Mouse (Mus musculus) bone marrow, adult 2 months (tissue): ENCODE measurements around the gene Gm10283. TPM values are rescaled to one million over a fixed set of nuclear protein-coding genes. Genes with fewer than 3 reads are reported as not detected.
A peak's percentile ranks its signal among the peaks of the same experiment; 100 is the strongest.
"Not testable (repeated sequence)": the region's sequence is repeated elsewhere in the genome, so short reads cannot be mapped to it uniquely, and the experiment has no call there.

Source experiments
- H3K27ac ChIP-seq: fragments of 200-500 bp; 2 replicates; pipeline ENCODE4 v1.5.1; 2012; ENCODE audit warnings: low read depth, mild to moderate bottlenecking, control low read depth, inconsistent platforms, low read length; ENCODE audit not compliant: control insufficient read depth, poor library complexity, insufficient read depth
- H3K4me1 ChIP-seq: fragments of 200-500 bp; 2 replicates; pipeline ENCODE4 v1.6.1; 2011; ENCODE audit warnings: low read length; ENCODE audit not compliant: control insufficient read depth, insufficient read depth
- H3K4me3 ChIP-seq: fragments of 200-500 bp; replicated peaks from 2 replicates; pipeline ENCODE3; 2011; ENCODE audit warnings: mild to moderate bottlenecking, low read depth, low read length, control low read depth; ENCODE audit not compliant: control insufficient read depth
- CTCF ChIP-seq: fragments of 200-500 bp; IDR thresholded peaks from 2 replicates; pipeline ENCODE4 v1.5.1; 2011; ENCODE audit warnings: low read length, control low read depth; ENCODE audit not compliant: control insufficient read depth, insufficient read depth
- POLR2A ChIP-seq: fragments of 200-500 bp; IDR thresholded peaks from 2 replicates; pipeline ENCODE4 v1.6.1; 2011; ENCODE audit warnings: low read depth, mild to moderate bottlenecking, control low read depth, low read length, borderline replicate concordance; ENCODE audit not compliant: control insufficient read depth
- WGBS: fragments of 180-500 bp; shearing (Covaris S2); methylation state at CpG from one replicate; pipeline ENCODE4 v1.1.7; 2018; 5-methylcytosine and 5-hydroxymethylcytosine counted together
- polyA plus RNA-seq: library from polyadenylated mRNA; stranded (reverse); fragments of >200 nt; gene quantifications from 2 replicates; pipeline ENCODE4 v1.2.4, GENCODE M21; 2011; ENCODE audit warnings: low replicate concordance; ENCODE audit not compliant: missing spikeins, insufficient read depth, insufficient read length

Gm10283 gene
- polyA plus RNA-seq = not detected in 2 replicates

DNA sequence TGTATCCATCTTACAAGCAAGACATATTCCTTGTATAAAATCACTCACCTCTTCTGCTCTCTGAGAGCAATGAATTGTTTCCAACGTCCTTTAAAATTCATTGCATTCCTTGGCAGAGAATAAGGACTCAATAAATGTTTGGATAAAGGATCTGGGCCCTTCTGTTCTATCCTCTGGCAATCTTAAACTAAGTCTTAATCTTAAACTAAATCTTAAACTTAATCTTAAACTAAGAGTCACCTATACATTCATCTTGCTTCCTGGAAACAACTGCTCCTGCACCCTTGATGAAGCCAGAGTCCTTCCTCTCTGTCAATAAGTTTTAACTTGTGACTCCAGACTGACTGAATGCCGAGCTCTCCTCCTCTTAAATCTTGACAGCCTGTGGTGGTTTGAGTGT is at the start of gene Gm10283:
TSS of gene Gm10283 (minus strand) at position 101 of the 400 bp plus-strand sequence.
- TF ChIP-seq POLR2A (no peak), CTCF (no peak)
- 60% methylated on average over 2 of the region's 2 CpGs for WGBS
- Histone ChIP-seq H3K4me3 (no peak within 1 kb of the TSS), H3K4me1 (no peaks in the 10 kb centered on the region), H3K27ac (no peak within 1 kb of the TSS)

GRCm38 (mm10) chr8:60534945-60535344 is 31.9 kb upstream of the Gm10283 start:
- 55% methylated on average over 2 of the region's 2 CpGs for WGBS
- H3K4me1 ChIP-seq = no peaks in the 10 kb centered on the region
- TF ChIP-seq POLR2A = no peak
- TF ChIP-seq CTCF = no peak
- H3K4me3 ChIP-seq = no peak overlapping the region
- no peak overlapping the region for H3K27ac ChIP-seq

DNA sequence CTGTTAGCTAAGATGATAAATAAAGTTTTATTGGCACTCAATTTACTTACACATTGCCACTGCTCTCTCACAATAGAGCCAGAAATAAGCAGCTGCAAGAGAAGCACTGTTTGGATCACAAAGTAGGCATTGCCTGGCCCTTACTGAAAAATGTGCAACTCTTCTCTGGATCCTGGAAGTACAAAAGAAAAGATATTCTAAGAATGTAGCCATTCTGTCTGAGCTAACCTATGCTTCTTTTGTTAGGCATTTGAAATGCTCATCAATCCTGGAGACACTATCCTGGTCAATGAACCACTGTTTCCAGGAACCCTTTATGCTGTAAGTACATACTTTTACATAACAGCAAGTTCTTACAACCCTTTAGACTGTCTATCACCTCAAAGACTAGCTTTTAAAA is 15.3 kb upstream of the Gm10283 start:
- Histone ChIP-seq H3K4me3 (no peak overlapping the region), H3K27ac (no peak overlapping the region), H3K4me1 (no peaks in the 10 kb centered on the region)
- TF ChIP-seq POLR2A (no peak), CTCF (no peak)

DNA sequence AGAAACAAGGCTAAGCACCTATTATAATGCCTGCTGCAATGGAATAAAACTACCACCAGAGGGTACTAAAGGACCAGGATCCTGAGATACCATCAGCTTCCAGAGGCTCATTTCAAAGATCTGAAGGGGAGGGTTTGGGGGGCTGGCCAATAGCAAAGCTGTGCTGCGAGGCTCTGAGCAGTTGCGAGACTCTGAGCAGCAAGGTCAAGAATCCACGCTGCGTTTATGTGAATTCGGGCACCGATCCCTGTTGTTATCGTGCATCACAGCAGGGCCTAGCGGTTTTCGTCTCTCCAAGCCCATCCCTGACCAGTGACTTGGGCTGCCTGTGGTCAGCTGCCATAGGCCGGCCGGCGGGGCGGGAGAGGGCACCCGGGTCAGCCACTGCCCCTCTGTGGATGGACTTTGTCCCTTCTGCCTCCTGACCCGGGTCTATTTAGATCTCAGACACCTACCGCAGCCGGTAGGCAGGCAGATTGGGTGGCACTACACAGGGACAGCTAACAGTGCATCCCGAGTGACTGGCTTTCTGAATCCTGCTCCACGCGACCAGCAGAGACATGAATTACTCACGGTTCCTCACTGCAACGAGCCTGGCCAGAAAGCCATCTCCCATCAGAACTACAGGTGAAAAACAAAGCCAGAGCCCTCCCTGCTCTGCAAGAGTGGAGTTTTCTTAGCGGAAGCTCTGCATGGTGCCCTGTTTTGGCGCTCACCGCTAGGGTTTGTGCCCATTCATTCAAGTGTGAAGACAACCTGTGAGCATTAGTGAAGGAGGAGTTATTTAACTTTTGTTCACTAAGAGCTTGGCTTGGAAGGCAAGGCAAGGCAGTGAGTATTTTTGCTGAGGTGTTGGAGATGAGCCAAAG is 2.9 kb upstream of the Gm10283 start, which contains the start of gene Aadat:
TSS of gene Aadat (plus strand) at position 280 of the 869 bp plus-strand sequence.
- WGBS = 4% methylated on average over 25 of the region's 25 CpGs
- no peak within 1 kb of the TSS for H3K27ac ChIP-seq

DNA sequence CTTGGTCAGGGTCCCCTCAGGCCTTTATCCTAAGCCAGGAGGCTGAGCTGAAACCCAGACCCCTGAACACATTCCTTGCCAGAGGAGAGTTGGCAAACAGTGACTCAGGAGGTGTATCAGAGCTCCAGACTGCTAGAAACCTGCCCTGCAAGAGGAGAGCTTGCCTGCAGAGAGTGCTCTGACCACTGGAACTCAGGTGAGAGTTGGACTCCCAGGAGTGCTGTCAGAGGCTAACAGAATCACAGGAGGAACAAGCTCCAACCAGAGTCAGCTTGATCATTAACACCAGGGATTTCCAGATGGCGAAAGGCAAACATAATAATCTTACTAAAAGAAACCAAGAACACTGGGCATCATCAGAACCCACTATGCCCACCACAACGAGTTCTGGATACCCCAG is 8.0 kb downstream of the Gm10283 start:
- not testable (repeated sequence) for H3K4me1 ChIP-seq, H3K4me3 ChIP-seq, H3K27ac ChIP-seq
- WGBS = 76% methylated on average over 2 of the region's 2 CpGs

More for the DNA sequence above, 2.9 kb upstream of the Gm10283 start, which contains the start of gene Aadat:
- TF ChIP-seq POLR2A (no peak), CTCF (0 out of 2 replicates have a peak, but pooled peaks have one; percentile 5)
- H3K4me1 ChIP-seq = no peaks in the 10 kb centered on the region
- no peak within 1 kb of the TSS for H3K4me3 ChIP-seq

DNA sequence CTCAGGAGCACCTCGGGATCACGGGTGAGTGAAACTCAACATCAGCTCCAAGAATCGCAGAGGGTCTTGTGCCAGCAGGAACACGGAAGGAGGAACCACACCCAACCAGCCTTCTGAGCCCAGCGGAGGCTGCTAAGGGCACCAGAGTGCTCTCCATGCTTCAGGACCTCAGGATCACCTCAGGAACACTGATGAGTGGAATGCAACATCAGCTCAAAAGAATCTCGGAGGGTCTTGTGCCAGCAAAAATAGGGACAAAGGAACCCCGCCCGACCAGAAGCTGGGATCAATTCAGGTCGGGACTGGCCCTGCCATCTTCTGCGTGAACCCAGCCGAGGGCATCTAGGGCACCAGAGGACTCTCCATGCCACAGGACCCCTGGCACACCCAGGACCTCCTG is 8.4 kb downstream of the Gm10283 start:
- H3K4me3 ChIP-seq = no peak overlapping the region
- TF ChIP-seq POLR2A (no peak), CTCF (no peak)
- 87% methylated on average over 11 of the region's 11 CpGs for WGBS
- no peaks in the 10 kb centered on the region for H3K4me1 ChIP-seq
- H3K27ac ChIP-seq = no peak overlapping the region

DNA sequence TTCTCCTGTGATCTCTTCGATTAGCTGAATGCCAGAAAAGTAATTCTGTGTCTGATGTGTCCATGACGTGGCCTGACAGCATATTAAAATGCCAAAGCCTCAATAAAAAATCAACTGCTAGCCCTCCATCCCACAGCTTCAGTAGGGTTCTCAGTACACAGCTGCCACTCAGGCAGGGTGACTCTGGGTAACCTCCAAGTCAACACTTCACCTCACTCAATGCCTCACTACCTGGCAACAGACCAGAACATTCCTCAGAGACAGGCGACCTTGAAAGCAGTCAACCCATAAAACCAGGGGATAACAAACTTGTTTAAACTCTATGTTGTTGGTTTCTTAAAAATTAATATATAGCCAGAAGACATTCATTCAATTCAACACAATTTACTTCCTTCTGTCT is 10.5 kb downstream of the Gm10283 start:
- TF ChIP-seq CTCF (no peak), POLR2A (no peak)
- no peak overlapping the region for H3K27ac ChIP-seq
- 55% methylated on average over 3 of the region's 3 CpGs for WGBS
- H3K4me3 ChIP-seq = no peak overlapping the region
- H3K4me1 ChIP-seq = no peaks in the 10 kb centered on the region

DNA sequence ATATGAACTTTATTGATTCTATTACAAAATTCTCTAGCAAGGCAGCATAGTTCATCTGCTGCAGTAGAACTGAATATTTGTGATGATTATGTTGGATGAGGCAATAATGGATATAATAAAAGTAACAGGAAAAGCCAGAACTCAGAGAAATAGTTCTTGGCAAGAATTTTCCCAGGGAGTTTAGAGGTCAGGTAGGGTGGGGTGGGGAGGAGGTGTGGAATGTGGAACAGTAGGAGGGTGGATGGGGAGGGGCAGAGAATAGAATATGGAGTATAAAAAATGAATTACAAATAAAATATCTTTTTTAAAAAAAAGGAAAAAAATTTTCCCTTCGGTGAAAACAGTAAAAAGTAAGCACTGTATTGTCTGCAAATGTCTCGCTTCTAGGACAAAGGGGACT is 11.1 kb downstream of the Gm10283 start:
- WGBS = 77% methylated on average over 2 of the region's 2 CpGs
- Histone ChIP-seq H3K4me3 (no peak overlapping the region), H3K27ac (no peak overlapping the region), H3K4me1 (no peaks in the 10 kb centered on the region)
- TF ChIP-seq POLR2A (no peak), CTCF (no peak)
